Mouse (Mus musculus) spleen, embryonic (tissue): ENCODE data around the gene Tuba1c.

Source experiments
- CTCF ChIA-PET: fragments of 350-600 bp; sonication (Branson Sonifier 250); formaldehyde crosslinking; loops from one replicate; lab custom pipeline; 2022; lab: Charles Lee

The Tuba1c gene

GRCm38 (mm10) chr15:99087253-99088075 is 57.8 kb downstream of the Tuba1c start, which contains the start of gene C1ql4:
Gene C1ql4, minus strand, starts transcription at chr15:99087817.
- CTCF ChIA-PET = interaction anchor here (0.6 to 0.7 kb wide), 2 partner anchors 93 to 1759 kb away, joined by 3 to 10 read pairs; no protein-coding TSS in a partner anchor
